Mouse (Mus musculus) layer of hippocampus, adult 6 months (tissue): ENCODE data around the gene Cmc4. TPM values are rescaled to one million over a fixed set of nuclear protein-coding genes. Genes with fewer than 3 reads are reported as not detected.

Experiments
- long read RNA-seq, 2 experiments: library from polyadenylated mRNA; unstranded; transcript quantifications; one replicate each; pipeline ENCODE4 v2.0.0; 2019 to 2020
- polyA plus RNA-seq: library from polyadenylated mRNA; unstranded; fragments of <200 nt; fragmentation: Nextera tagmentation; gene quantifications from 2 replicates; pipeline ENCODE4 v1.2.3, GENCODE M21; 2021

The Cmc4 gene
- 18.8 and 19.7 TPM in 2 replicates for polyA plus RNA-seq
- long read RNA-seq, experiment 1, transcript Cmc4-201 (3 exons, 992 nt): major isoform, 5 of 9 reads
- long read RNA-seq, experiment 1, partial matches to known transcripts: 0 of 9 reads
- long read RNA-seq, experiment 1, other reads (novel, unspliced or antisense): 2 of 9 reads
- long read RNA-seq, experiment 2, partial matches to known transcripts: 0 of 6 reads
- long read RNA-seq, experiment 2, other reads (novel, unspliced or antisense): 1 of 6 reads

DNA sequence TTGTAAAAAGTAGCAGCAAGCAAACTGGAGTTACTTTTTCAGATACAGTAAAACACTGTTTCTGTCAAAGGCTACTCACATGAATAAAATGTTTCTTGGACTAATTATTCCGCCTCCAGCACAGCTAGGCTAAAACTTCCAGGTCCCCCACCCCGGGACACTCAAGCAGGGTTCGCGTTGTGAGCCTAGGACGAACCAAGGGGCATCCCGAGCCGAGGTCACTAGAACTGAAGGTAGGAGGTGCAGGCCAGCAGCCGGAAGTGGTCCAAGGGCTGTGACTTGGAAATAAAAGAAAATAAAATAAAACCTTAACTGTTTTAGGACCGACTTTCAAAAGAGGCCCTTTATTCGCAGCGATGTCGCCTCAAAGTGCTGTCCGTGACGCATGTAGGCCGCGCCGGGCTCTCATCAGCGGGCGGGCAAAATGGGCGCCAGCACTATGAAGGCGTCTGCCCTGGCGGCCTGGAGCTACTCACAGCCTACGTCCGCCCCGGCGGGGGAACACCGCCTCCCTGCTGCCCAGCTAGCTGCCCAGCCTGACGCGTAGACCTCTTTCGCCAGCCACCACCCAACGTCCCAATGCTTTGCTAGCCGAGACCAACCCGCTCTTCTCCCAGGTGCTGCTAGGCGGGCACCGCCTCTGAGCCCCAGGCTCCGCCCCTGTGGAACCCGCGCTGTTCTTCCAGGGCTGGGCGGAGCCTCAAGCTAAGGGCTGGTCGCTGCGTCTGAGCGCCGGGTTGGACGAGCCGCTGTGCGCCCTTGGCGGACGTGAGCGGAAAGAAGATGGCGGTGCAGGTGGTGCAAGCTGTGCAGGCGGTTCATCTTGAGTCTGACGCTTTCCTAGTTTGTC is at the start of gene Cmc4, which contains the start of the genes Mtcp1 and Brcc3:
TSS of gene Cmc4 (minus strand) at position 649 of the 850 bp plus-strand sequence.
TSS of gene Mtcp1 (minus strand) at position 653 of the 850 bp plus-strand sequence.
TSS of gene Brcc3 (plus strand) at position 693 of the 850 bp plus-strand sequence.

DNA sequence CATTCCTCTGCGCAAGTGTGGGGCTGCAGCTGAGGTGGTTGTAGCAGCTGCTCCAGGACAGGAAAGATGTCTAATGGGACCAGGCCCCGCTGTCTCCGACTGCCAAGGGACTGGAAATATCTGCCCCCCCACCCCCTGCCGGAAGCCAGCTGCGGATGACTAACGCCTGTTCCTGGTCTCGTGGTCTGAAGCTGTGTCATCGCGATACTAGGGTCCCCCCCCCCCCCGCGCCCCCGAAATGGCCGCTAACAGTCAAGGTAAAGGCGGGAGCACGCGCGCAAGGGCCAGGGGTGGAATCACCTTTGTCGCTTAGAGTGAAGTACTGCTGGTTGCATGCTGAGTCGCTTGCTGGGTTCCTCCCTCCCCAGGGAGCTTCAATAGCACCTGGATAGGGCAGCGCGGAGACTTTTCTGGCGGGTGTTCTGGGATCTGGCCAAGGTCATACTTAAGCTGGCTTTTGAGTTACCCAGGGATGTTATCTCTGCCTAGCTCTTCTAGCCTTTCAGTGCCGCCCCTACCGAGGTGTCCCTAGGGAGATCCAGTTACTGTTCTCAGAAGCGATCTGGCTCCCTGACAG is 34.1 kb downstream of the Cmc4 start, which contains the start of the genes Fundc2 and F8:
TSS of gene Fundc2 (plus strand) at position 205 of the 577 bp plus-strand sequence.
TSS of gene F8 (minus strand) at position 421 of the 577 bp plus-strand sequence.

Other genes with a start within 250 kb of the Cmc4 start
- gene Fundc2, start 34.2 kb downstream of the Cmc4 start, polyA plus RNA-seq: 24.8 and 26.1 TPM in 2 replicates
- 0.65 and 1.4 TPM in 2 replicates for gene F8, start 34.0 kb downstream of the Cmc4 start, polyA plus RNA-seq
- gene Mtcp1, start within 50 bp of the Cmc4 start, polyA plus RNA-seq: 1.2 and 1.4 TPM in 2 replicates
- 68.2 and 70.0 TPM in 2 replicates for gene Brcc3, start within 50 bp of the Cmc4 start, polyA plus RNA-seq
- gene Vbp1, start 97.7 kb upstream of the Cmc4 start, polyA plus RNA-seq: 108 and 114 TPM in 2 replicates
- 24.5 and 26.1 TPM in 2 replicates for gene Rab39b, start 161.6 kb upstream of the Cmc4 start, polyA plus RNA-seq